Mouse (Mus musculus) cerebellum, adult (tissue): Measurements from ENCODE around the gene Bphl.

ENCODE experiments used
- ATAC-seq: cut with Nextera tagmentation; 2 replicates; pipeline ENCODE4 v1.9.2; 2017; ENCODE audit warnings: mild to moderate bottlenecking, moderate library complexity, mixed read lengths; ENCODE audit not compliant: insufficient number of reproducible peaks, low FRiP score, low TSS enrichment

The Bphl gene

DNA sequence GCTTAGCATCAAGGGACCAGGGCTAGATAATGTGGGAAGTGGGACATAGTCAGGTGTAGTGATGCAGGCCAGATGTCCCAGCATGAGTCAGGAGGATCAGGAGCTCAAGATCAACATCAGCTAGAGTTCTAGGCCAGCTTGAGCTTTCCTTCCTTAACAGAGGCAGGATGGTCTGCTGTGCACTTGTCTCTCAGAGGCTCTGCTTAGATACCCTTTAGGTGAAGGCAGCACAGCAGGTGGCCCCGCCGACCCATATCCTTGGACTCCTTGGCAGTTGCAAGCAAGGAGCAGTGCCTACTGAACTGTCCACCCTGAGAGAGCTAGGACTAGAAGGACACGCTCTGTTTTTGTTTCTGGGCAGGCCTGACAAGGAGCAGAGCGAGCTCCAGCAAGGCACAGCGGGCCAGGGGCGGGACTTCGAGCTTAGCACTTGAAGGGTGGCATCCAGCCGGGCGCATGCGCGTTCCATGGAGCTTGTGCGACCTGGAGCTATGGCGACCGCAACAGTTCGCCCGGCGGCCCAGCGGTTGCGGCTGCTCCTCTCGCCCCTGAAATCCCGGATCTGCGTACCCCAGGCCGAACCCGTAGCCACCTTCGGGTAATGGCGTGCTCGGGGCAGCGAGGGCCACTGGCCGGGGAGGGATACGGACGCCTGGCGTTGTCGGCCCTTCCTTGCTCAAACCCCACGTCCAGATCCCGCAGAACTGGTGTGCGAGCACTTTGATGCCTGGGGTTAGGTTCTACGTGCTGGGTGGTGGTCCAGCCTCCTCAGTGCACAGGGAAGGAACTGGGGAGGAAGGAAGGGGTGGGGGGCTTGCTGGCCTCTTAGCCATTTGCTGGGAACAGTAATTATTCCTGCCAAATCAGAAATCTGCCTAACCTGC lies at the start of gene Bphl:
TSS of gene Bphl (plus strand) at position 426 of the 884 bp plus-strand sequence.
- ATAC-seq: peak; percentile 95

DNA sequence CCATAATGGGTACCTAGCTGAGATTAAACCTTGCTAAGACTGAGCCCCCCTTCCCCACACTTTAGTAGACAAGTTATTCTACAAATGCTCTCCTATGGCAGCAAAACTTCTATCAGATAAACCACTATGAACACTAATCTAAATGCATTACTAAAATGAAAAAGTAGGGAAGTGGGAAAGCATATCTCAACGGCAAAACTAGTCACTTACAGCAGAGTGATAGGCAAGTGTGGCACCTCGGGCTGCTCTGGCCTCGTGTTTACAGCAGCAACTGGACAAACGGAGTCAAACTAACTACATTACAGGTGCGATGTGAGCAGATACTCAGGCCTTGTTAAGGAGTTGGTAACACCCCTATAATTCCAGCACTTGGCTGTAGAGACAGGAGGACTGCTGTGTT lies 47.8 kb upstream of the Bphl start:
- ATAC-seq: no peak

DNA sequence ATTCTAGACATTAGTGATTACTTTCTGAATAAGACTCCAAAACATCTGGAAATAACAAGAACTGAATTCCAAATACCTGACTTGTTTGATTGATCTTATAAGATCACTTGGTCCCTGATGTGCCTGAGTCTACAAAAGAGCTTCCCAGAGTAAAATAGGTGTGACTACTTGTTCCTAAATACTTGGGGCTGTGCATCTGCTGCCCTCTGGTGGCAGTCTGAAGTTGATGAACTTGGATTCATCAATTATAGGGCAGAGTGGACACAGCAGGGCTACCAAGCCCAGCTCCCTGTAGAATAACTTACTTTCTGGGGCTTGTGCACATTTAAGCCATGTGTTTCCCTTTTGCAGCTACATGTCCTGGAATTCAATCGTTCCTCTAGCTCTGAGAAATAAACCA lies 42.2 kb upstream of the Bphl start:
- ATAC-seq: peak; percentile 80

DNA sequence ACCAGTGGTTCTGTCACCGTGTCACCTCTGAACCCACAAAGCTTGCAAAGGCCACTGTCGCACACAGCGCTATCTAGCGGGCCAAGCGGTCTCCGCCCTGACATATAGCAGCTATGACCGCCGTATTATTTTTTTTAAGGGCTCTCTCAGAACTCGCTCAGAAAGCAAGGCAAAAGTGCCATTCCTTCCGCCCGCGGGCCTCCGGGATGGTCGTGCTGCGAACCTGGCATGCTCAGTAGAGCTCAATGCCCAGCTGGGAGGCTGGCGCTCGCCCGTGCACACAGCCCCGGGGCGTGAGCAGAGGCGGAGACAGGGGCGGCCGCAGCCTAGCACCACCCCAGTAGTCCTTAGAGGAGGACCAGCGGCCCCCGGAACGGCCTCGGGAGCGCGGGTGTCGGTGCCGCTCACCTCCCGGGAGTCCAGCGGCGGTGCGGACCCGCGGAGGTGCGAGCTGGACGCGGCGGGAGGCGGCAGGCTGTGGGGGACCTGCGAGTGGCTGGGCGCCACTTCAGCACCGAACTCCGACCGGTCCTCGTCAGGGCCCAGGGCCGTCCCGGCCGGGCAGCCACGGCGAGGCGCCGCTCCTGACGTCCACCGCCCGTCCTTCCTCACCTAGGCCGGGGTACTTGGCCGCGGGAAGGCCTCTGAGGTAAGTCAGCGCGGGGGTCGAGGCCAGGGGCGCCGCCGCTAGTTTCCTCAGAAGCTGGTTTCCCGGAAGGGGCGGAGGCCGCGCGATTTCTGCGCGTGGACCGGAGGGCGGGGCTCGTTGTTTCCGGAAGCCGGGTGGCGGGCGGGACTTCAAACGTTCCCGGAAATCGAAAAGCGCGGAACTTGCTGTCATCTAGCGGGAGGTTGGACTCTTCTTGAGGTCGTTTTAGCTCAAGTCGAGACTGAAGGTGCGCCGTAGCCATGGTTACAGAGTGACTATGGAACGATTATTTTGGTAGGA lies 35.1 kb upstream of the Bphl start, which contains the start of the genes Ripk1 and Serpinb6a:
TSS of gene Ripk1 (plus strand) at position 306 of the 949 bp plus-strand sequence.
TSS of gene Serpinb6a (minus strand) at position 737 of the 949 bp plus-strand sequence.
- peak; percentile 90 for ATAC-seq

DNA sequence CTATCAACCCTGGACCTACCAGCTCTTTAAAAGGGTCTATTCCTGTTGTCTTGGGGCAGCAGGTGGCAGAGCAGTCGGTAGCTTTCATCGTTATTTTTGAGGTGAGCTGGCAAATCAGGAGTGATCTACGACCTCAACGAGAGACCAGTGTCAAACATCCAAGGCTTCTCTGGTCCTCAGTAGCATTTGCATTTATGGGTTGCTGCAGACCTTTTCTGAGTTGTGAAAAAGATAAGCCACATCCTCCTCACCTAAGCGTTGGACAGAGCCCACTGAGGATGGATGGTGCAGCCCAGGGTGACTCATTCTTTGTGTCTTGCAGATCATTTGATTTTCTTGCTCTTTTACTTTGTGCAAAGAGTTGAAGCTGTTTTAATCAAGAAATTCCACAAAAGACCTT lies 34.3 kb upstream of the Bphl start:
- ATAC-seq: no peak

DNA sequence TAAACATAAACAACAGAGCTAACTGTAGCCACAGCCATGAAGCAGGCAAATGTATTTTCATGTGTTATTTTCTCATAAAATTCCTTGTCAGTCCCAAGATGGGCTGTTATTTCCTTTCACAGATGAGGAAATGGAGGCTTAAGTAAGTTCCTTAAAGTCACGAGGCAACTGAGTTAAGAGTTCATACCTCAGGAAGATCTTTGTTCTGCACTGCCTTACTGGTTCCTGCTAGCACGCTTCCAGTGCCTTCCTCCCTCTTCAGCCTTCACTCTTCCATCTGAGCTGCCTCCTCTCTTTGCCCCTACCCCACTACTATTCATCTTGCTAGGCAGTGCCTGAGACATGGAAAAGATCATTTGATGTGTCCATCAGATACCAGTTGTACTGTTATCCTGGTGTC lies 30.2 kb upstream of the Bphl start:
- no peak for ATAC-seq

DNA sequence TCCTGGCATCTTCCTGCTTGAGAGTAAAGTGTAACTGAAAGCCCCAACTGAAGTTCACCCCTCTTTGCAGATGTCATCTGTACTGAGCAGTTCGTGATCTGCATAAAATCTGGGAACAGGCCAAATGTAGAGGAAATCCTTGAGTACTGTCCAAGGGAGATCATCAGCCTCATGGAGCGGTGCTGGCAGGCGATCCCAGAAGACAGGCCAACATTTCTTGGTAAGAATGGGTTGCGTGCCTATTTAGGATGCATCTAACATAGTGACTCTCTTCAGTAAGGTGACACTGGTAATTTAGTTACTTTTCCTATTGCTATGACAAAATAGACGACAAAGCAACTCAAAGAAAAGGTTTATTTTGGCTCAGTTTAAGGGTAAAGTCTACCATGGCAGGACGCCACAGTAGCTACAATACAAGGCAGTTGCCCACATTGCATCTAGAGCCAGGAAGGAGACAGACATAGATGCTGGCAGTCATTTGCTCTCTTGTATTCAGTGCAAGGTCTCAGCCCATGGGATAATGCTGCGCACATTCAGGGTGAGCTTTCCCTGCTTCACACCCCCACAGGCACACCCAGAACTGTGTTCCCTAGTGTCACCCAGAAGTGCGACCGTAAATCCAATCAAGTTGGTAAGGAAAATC lies 20.3 kb upstream of the Bphl start:
- peak; percentile 40; the same call in 1 of the 2 replicates for ATAC-seq

DNA sequence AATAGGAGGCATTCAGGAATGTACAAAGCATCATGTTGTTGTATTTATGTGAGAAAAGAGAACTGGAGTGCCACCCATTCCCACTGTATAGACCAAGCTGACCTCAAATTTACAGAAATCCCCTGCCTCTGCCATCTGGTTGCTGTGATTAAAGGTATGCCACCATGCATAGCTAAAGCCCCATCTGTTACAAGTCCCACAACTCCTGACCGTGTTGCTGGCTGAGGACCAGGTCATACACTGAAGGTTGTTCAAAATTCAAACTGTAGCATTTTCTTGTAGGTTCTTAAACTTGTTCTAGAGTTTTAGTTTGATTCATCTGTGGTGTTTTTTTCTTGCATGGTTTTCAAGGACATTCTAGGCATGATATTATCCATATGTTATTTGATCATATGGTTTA lies 18.9 kb upstream of the Bphl start:
- ATAC-seq: no peak

DNA sequence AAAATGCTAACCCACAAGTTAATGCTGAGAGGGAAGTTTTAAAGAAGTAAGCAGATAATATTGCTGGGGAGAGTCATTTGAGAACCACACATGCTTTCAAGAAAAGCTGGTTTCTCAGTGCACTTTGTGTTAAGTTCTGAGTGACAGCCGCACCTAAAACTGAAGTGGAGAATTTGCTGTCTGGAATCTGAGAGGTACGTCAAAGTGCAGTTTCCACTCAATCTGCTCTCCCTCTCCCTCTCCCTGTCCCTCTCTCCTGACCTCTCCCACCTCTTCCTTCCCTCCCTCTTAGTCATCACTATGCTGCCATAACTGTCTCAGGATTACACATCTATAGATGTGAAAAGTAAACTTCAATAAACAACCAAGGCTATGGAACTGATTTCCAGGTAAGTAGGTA lies 15.4 kb upstream of the Bphl start:
- no peak for ATAC-seq

DNA sequence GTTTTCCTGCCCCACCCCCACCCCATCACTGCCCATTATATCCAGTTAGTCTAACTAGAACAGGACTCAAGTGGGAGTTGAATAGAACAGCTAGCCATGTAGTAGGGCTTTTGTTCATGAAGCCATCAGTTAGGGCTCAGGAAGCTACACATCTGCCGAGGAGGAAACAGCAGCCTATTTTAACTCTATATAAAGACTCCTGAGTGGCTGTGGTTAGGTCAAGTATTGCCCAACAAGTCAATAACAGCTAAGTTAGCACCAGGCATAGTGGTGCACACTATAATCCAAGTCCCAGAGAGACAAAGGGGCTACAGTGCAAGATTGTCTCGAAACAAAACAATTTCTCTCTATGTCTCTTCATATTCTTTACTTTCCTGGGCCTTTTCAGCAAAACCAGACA lies 5.4 kb upstream of the Bphl start:
- ATAC-seq: no peak

DNA sequence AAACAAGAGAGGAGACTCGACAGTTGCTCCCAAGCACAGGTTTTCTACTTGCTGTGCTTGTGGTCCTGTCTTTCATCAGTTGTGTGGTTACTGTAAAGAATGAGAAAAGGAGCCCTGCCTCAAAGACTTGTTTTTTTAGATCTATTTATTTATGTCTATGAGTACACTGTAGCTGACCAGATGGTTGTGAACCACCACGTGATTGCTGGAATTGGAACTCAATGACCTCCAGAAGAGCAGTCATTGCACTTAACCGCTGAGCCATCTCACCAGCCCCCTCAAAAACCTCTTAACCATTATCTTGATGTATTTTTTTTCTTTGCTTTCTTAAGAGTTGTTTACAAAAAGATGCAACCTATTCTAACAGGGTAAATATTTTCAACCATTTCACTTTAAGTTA lies 2.0 kb upstream of the Bphl start:
- no peak for ATAC-seq

DNA sequence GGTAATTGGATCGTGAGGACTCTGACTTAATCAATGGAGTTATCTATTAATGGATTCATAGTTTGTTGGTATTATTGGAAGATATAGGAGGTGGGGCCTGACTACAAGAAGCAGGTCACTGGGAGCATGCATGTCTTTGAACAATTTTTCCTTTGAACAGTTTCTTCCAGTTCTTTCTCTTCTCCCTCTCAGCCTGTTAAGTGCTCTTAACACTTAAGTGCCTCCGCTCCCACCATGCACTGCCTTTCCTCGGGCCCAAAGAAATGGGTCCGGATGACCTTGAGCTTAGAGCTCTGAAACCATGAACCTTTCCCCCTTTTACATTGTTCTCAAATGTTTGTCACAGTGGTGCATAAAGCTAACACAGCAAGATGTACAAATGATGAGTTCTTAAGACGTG lies 671 bp upstream of the Bphl start:
- no peak for ATAC-seq

DNA sequence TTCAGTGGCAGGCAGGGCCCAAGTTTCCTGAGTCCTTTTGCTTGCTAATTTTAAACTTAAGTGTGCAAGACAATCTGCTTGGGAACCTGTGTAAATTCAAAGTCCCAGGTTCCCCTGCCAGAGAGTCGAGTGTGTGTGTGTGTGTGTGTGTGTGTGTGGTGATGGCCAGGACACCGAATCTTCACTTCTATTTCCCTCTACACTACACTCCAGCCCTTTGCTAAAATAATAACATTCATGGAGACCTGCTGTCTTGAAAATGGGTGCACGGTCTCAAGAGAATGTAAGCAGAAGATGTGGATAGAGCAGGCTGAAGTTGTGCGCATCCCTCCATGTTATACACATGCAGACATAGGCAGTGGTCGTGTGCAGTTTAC lies 647 bp downstream of the Bphl start:
- no peak for ATAC-seq

DNA sequence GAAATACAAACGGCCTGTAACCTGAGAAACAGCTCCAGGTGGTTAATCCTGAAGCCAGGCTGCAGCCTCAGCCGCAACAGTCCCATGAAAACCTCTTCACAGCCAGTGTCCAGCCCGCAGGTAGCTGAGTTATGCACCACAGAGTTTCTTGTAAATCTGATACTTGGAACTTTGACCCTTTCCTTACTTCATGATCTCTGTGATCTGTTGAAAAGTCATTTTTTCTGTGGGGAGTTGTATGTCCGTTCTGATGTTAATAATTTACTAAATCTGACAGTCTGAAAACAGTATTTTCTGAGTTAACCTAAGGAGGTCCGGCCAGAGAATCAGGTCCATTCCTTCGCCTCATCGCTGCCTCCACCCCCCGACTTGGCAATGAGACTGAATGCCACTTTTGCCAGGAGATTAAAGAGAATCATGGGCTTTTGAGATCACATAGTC lies 1.5 kb downstream of the Bphl start:
- no peak for ATAC-seq

DNA sequence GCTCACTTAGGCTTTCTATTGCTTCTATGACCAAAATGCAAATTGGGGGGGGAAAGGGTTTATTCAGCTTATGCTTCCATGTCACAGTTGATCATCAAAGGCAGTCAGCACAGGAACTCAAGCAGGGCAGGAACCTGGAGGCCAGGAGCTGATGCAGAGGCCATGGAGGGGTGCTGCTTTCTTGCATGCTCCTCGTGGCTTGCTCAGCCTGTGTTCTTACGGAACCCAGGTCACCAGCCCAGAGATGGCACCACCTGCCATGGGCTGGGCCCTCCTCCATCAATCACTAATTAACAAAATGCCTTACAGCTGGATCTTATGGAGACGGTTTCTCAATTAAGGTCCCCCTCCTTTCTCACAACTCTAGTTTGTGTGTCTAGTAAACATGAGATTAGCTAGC lies 2.7 kb downstream of the Bphl start:
- ATAC-seq: no peak

DNA sequence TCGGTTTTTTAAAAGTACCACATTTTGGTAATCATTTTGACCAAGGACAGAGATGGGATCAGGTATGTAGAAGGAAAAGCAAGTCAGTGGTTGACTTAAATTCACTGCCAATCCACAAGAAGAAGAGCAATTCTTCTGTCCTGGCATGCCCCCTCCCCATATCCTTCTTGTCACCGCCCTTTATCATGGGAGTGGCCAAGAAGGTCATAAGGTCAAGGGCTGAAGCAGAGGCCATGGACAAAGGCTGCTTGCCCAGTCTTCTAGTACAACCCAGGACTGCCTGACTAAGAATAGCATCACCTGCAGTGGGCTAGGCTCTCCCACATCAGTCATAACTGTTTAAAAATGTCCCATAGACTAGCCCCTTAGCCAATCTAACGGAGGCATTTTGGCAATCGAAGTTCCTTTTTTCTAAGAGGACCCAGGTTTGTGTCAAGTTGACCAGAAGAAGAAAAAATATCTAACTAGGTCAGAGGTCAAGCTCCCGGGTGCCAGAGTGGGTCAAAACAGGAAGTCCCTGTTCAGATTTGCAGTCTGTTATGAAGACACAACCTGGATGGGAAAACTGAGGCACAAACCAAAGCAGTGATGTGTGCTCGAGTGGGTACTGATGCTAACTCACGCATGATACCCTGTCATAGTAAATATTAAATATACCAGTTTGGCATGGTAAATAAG lies 6.5 kb downstream of the Bphl start:
- no peak for ATAC-seq

DNA sequence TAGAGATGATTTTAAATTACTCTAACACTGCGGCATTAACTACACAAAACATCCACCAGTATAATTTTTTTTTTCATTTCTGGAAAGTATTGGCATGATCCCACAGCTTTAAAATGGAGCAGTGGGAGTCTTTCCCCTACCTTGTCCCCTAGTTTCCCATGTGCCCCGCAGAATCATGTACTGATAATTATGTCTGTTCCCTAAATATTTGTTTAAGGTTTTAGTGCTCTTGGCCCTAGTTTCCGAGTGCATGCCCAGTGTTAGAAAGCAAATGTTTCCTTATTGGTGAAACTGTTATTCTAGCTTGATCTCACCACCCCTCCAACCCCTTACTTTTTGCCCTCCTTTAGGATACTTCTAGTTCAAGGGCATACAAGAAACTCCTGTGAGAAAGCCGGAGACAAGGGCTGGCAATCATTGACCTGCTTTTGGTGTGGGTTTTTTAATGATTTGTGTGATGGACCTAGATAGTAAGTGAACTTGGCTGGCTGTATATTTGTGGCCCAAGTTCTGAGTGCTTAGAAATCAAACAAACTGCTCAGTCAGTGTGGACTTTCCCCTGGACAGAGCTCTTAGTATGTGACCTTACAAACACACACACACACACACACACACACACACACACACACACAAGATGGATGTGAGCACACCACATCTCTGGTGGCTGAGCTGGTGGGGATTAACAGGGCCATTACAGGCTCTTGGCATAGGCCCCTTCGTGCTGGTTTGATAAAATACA lies 8.3 kb downstream of the Bphl start:
- no peak for ATAC-seq

DNA sequence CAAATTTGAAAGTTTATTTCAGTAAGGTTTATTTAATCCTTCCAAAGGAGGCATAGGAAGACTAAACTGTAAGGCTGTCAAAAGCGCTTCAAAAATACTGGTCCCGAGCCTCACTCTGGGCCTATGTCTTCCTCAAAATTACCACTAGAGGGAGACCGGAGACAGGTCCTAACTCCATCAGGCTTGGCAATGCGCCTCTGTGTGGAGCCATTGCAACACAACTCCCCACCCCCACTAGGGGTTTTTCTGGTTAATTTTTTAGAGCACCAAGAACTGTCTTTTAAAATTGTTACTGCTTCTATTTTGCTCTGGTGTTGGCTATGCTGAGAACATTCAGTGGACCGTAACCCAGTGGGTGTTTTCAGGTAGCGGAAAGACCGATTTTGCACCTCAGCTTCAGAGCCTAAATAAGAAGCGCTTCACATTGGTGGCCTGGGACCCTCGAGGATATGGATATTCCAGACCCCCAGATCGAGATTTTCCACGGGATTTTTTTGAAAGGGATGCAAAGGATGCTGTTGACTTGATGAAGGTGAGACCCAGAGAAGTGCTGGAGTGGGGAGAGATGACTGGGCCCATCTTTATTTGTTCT lies 9.1 kb downstream of the Bphl start:
- peak; percentile 85 for ATAC-seq

DNA sequence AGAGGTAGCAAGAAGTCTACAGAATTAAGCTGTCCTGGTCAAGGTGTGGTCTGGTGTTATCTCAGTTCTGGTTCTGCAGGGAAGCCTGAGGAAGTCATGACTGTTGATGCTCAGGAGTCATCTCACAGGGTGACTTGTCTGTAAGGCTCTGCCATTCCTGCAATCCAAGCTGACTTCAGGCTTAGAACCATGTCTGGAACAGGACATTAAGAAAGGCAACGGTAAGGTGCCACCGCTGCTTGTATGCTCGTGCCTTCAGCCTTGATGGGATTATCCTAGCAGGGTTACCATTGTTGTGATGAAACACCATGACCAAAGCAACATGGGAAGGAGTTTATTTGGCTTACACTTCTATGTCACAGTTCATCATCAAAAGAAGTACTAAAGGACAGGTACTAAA lies 10.1 kb downstream of the Bphl start:
- ATAC-seq: no peak
